Mouse (Mus musculus) urinary bladder, postnatal 0 days (tissue): ENCODE measurements around the gene Ccdc97. TPM values are rescaled to one million over a fixed set of nuclear protein-coding genes. Genes with fewer than 3 reads are reported as not detected.

ENCODE experiments used
- polyA plus RNA-seq: library from polyadenylated mRNA; unstranded; fragments of >200 nt; fragmentation: Nextera tagmentation; extraction: Ambion mirVana; gene quantifications from 2 replicates; pipeline ENCODE4 v1.2.1, GENCODE M21; 2015

The Ccdc97 gene
- 12.6 and 14.4 TPM in 2 replicates for polyA plus RNA-seq

DNA sequence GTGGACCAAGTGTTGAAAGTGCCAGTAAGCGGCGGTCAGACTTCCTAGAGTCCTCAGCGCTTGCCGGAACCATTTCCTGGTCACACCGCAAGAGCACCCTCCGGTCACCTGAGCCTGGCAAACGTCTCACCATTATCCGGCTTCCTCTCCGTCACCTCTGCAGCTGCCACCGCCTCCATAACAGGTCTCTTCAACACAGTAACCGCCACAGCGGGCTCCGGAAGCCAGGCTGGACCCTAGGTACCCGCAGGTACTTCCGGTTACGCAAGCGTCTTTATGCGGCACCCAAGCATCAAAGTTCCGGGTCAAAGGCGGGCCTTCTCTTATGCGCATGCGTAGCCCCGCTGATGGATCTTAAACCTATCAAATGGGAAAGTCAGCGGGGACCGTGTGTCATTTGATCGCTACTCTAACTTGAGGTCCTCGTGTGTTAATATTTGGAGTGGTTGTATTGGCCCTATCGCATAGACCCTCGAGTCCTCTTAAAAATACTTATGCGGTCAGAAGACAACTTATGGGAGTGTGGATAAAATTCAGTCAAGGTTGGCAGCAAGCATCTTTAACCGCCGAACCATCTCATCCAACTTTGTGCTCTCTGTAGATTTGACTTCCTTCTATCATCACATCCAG lies at the start of gene Ccdc97:
Gene Ccdc97 (minus strand): TSS at position 301 of the 630 bp plus-strand sequence.

DNA sequence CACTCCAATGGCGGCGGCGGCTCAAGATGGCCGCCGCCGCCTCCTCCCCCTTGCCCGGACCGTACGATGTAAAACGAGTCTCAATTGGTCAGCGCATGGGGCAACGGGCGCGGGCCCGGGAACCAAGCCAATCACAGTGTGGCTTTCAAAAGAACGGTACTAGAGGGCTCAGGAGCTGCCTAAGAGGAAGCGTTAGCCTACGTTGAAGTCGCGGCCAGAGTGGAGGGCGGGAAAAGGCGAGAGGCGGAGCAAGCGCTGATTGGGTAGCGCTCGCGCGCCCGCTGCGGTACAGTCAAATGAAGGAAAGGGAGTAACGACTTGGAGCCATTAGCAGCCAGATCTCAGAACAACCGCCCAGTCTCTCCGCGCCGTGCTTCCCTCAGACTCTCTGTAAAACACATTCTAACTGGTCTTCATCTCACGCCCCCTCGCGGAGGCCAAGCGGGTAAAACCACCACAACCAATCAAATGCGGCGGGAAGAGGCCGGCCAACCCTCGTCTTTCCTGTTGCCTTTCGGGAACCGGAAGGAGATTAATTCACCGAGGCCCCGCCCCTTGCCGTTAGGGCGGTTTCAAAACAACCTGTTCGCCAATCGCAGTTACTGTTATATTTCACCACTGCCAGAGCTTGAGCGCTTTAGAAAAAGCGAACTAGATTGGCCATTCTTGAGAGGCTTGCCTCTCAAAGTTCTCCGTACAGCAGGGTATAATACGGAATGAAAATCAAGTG lies 36.0 kb upstream of the Ccdc97 start, which contains the start of gene Hnrnpul1:
Gene Hnrnpul1 (minus strand): TSS at position 20 of the 730 bp plus-strand sequence.

DNA sequence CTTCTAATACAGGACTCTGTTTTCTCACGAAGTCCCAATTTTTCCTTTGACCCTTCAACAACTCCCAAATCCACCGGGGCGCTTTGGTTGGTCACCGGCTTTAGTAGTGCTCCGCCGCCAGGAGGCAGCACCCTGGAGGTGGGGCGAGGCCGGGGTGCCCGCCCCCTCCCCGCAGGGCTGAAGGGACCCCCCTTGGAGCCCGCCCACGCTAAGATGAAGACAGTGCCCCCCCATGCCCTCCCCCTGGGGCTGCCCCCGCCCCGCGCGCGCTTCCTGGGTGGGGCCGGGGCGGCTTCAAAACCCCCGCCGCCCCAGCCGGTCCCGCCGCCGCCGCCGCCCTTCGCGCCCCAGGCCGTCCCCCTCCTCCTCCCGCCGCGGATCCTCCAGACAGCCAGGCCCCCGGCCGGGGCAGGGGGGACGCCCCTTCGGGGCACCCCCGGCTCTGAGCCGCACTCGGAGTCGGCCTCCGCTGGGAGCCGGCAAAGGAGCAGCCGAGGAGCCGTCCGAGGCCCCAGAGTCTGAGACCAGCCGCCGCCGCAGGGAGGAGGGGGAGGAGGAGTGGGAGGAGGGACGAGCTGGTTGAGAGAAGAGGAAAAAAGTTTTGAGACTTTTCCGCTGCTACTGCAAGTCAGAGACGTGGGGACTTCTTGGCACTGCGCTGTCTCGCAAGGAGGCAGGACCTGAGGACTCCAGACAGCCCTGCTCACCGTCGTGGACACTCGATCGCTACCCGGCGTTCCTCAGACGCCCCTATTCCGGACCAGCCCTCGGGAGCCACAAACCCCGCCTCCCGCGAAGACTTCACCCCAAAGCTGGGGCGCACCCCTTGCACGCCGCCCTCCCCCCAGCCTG lies 32.0 kb downstream of the Ccdc97 start, which contains the start of gene Tgfb1:
Gene Tgfb1 (plus strand): TSS at position 323 of the 852 bp plus-strand sequence.

GRCm38 (mm10) chr7:25680514-25681258 lies 38.2 kb downstream of the Ccdc97 start, which contains the start of gene B9d2:
B9d2 (plus strand) TSS chr7:25680780.

DNA sequence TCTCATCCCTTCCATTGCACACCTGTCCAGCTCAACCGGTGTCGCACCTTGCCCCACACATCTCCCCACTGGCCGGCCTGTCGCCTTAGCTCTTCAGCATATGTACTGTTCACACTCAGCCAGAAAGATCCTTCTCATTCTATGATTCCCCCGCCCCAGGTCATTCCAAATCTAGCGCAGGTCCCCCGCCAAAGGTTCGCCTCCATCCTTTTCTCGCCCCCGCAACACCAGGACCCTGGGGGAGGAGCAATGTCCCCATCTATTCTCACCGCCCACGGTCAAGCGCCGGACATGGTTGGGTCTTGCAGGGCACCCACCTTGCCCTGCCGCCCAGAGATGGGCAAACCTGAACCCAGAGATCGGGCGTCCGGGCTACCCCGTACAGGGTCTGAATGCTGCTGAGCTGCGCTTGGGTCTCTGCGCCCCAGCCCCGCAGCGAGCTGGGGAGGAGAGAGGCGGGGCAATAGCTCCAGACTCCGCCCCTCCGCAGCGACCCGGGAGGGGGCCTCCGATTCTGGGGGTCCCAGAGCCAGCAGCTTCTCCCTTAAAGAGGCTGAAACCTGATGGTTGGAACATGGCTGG lies 44.1 kb downstream of the Ccdc97 start, which contains the start of gene Tmem91:
Gene Tmem91 (minus strand): TSS at position 448 of the 582 bp plus-strand sequence.

Other genes starting within 250 kb of the Ccdc97 start
- 2.9 and 7.7 TPM in 2 replicates for gene Ceacam1, start 241.5 kb downstream of the Ccdc97 start, polyA plus RNA-seq
- 0.13 and 0.18 TPM in 2 replicates for gene Ceacam2, start 179.2 kb downstream of the Ccdc97 start, polyA plus RNA-seq
- not detected in 2 replicates for gene Erich4, start 103.2 kb downstream of the Ccdc97 start, polyA plus RNA-seq
- gene Dmac2, start 99.7 kb downstream of the Ccdc97 start, polyA plus RNA-seq, result 18.6 and 18.8 TPM in 2 replicates
- 8.5 and 9.1 TPM in 2 replicates for gene B3gnt8, start 92.4 kb downstream of the Ccdc97 start, polyA plus RNA-seq
- gene Bckdha, start 60.1 kb downstream of the Ccdc97 start, polyA plus RNA-seq, result 42.6 and 55.7 TPM in 2 replicates
- 52.0 and 62.6 TPM in 2 replicates for gene Exosc5, start 59.9 kb downstream of the Ccdc97 start, polyA plus RNA-seq
- gene Tmem91, start 43.9 kb downstream of the Ccdc97 start, polyA plus RNA-seq, result 0.76 and 1.2 TPM in 2 replicates
- gene B9d2, start 38.3 kb downstream of the Ccdc97 start, polyA plus RNA-seq, result 14.7 and 19.9 TPM in 2 replicates
- 2.9 and 3.4 TPM in 2 replicates for gene Tgfb1, start 32.1 kb downstream of the Ccdc97 start, polyA plus RNA-seq
- gene Hnrnpul1, start 35.7 kb upstream of the Ccdc97 start, polyA plus RNA-seq, result 25.2 and 31.9 TPM in 2 replicates
- 113 and 121 TPM in 2 replicates for gene Axl, start 69.6 kb upstream of the Ccdc97 start, polyA plus RNA-seq
- 10.5 and 11.8 TPM in 2 replicates for gene Cyp2s1, start 97.8 kb upstream of the Ccdc97 start, polyA plus RNA-seq
- not detected in 2 replicates for gene Cyp2b10, start 178.5 kb upstream of the Ccdc97 start, polyA plus RNA-seq